Mouse (Mus musculus): ENCODE measurements around the gene Apol7a.

Apol7a gene

DNA sequence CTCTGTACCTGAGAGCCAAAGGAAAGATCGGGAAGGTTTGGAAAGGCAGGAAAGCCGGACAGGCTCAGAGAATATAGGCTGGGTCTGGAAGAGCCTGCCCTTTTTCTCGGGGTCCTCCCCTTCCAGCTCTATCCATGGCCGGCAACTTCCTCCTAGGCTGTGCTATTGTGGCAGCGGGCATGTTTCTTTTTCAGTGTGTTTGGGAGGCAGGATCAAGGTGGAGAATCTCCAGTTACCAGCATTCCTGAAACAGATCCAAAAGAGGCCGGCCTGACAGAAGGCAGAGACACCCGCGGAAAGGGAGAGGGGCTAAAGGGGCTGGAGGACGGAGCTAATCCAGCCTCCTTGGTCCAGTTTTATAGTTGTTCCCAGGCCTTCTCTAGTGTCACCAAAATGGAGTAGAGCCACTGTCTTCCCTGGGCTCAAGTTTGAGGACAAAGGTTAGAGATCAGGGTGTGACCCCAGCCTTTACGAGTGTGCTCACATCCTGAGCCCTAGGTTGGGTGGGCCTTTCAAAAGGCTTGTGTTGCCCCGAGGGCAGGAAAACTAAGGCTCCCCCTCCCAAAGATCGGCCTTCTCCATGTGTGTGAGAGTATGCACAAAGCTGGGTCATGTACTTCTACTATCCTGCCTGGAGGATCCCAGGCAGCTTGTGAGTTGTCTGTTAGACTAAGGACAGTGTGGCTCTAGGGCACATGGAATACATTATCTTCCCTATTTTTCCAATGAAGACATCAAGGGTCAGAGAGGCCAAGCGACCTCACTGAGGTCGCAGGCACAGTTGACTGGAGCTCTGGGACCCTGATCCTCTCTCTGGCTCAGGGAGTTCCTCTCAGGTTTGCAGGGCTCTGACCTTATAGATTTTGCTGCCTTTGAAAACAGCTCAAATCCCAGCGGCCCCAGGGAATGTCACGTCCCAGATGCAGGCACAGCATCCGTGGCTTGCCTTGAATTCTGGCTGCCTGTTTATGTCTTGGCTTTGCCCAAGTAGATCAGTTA is 54.5 kb downstream of the Apol7a start:
- CTCF ChIA-PET: interaction anchor here (0.6 kb wide), 1 partner anchor 10 kb away, joined by 4 read pairs; no protein-coding TSS in a partner anchor

DNA sequence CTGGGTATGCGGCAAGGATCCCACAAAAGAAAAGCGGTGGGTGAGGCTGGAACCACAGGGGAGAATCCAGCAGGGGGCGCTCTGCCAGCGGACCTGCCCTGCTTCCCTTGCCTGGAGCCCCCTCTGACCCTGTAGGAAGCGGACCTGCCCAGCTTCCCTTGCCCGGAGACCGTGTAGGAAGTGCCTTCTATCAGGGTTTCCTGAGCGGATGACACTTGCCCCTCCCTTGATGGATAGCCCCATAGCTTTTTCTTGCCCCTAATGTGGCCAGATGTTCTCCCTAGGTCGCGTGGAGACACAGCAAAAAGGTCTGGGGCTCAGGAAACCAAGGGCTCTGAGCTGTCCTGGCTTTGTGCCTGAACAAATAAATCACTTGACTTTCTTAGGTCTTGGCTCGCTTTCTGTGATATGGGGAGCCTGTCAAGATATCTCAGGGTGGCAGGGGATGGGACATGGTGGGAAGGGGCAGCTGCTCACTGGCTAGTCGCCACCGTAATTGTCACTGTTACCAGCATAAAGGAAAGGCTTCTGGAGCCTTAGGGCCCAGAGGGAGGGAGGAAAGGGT is 55.3 kb downstream of the Apol7a start:
- CTCF ChIA-PET: no interaction called here

DNA sequence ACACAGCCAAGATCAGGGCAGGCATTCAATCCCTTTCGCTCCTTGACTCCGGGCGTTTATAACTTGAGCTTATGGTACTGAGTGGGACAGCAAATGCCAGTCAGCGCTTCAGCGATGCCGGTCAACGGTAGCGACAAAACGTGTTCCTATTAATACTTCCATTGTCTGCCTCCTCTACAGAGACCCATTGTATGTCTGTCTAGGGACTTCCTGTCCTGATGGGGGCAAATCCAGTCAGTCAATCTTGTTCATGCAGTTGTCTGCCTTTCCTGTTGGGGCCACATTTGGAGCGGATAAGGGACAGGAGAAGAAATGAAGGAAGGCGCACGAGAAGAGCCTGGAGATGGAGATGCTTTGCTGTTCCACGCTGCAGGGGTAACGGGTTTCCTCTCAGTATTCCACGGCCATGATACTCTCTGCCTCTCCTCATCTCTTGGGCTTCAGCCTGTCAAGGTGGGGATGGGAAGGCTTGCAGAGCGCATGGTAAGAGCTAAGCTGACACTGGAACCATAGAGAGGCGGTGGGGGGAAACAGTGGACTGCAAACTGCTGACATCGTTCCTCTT is 55.9 kb downstream of the Apol7a start:
- CTCF ChIA-PET: no interaction called here

DNA sequence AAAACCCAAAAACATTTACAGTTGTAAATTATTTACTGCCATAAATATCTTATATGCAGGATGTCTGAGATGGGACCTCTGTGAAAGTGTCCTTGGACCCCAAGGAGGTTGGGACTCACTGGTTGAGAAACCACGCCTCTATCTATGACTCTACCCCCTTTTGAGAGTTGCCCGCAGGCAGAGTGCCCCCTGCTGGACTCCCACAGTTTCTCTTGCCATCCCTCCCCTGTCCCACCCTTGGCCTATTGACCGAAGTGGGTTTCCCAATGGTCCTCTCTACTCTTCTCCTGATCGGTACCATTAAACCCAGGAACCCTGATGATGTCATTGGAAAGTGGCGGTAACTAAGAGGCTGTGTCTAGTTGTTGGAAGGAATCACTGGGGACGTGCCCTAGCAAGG is 56.9 kb downstream of the Apol7a start:
- CTCF ChIA-PET: no interaction called here

DNA sequence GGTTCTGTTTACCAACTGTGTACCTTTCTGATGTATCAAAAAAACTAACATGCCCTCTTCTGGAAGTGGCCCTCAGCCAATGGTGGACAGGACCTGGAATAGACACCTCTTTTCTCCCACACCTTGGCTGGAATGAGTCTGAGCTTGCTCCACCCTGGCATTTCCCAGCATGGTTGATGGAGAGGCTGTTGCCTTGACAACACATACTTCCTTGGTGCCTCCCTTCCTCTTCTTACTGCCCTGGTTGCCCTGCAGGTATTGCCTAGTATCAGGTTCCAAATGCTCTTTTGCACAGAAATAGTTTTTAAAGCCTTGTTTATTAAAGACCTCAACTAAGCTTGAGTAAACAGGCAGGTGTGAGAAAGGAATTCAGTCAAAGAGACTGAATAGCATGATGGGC is 58.3 kb downstream of the Apol7a start:
- CTCF ChIA-PET: no interaction called here

DNA sequence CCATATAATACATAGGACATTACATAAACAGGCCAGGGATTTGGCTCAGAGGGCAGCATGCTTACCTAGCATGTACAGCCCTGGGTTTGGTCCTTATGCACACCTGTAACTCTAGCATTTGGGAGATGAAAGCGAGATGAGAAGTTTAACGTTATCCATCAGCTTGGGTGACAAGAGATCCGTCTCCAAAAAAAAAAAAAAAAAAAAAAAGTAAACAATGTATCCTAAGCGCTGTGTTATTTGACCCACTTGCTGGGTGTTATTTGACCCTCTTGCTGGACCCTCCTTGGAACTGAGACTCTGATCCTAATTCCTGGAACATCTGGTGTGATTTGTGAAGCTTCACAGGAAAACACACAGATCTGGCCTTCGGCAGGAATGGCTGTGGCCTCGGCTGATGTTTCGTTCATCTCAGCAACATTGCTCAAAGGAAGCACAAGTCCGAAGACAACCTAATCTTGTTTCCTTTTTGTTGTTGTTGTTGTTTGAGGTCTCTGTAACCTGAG is 59.9 kb downstream of the Apol7a start:
- CTCF ChIA-PET: no interaction called here

DNA sequence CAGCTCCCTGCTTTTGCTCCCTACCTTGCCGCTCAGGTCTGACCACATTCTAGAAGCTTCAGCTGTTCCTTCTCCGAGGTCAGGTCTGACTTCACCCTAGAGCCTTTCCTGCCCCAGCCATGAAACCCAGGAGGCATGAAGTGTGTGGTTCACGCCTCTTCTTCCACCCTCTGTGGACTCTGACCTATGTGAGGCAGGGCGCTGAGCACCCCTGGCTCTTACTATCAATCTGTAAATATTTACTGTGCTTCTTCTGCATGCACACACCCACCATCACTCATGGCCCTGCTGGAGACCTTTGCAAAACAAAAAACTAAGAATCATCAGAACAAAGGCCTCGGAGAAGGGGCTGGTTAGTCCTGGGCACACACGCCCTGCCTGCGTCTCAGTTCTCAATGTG is 60.5 kb downstream of the Apol7a start:
- CTCF ChIA-PET: no interaction called here

Data from spleen, embryonic (tissue).